Mouse (Mus musculus) kidney, postnatal 25 days (tissue): ENCODE results near the gene Abca13.
"Not testable (repeated sequence)": the region's sequence is repeated elsewhere in the genome, so short reads cannot be mapped to it uniquely, and the experiment has no call there.

Experiments
- DNase-seq, 2 experiments: peaks; one replicate each; pipeline ENCODE4 v3.0.0; 2021; ENCODE audit warnings: mixed read lengths in 2 of 2

The Abca13 gene

GRCm38 (mm10) chr11:9191555-9192131 is at the start of gene Abca13:
Gene Abca13 (plus strand): TSS chr11:9191942.
- peak; percentile 23 to 56 for DNase-seq

GRCm38 (mm10) chr11:9145113-9145512 is 46.6 kb upstream of the Abca13 start:
- DNase-seq: no peak

- no peak for DNase-seq
These were observed 45.6 kb upstream of the Abca13 start for GRCm38 (mm10) chr11:9146115-9146514.

GRCm38 (mm10) chr11:9146683-9147082 is 45.1 kb upstream of the Abca13 start:
- no peak for DNase-seq

GRCm38 (mm10) chr11:9148206-9148605 is 43.5 kb upstream of the Abca13 start:
- no peak for DNase-seq

GRCm38 (mm10) chr11:9150403-9150802 is 41.3 kb upstream of the Abca13 start:
- DNase-seq: not testable (repeated sequence)

- DNase-seq: peak; percentile 43 to 54
These were observed 31.8 kb upstream of the Abca13 start for GRCm38 (mm10) chr11:9159953-9160352.

- DNase-seq: peak; percentile 34 to 67
These were observed 24.4 kb upstream of the Abca13 start for GRCm38 (mm10) chr11:9167331-9167730.

- no peak for DNase-seq
These were observed 10.3 kb upstream of the Abca13 start for GRCm38 (mm10) chr11:9181477-9181876.

GRCm38 (mm10) chr11:9189471-9189870 is 2.3 kb upstream of the Abca13 start:
- peak in 1 of 2 experiments; percentile 54 for DNase-seq

- peak; percentile 79 to 92 for DNase-seq
These were observed 779 bp upstream of the Abca13 start for GRCm38 (mm10) chr11:9190772-9191554.

- no peak for DNase-seq
These were observed 3.1 kb downstream of the Abca13 start for GRCm38 (mm10) chr11:9194861-9195260.

GRCm38 (mm10) chr11:9199868-9200267 is 8.1 kb downstream of the Abca13 start:
- DNase-seq: peak in 1 of 2 experiments; percentile 32

GRCm38 (mm10) chr11:9210707-9211106 is 19.0 kb downstream of the Abca13 start:
- DNase-seq: no peak

- DNase-seq: no peak
These were observed 21.8 kb downstream of the Abca13 start for GRCm38 (mm10) chr11:9213580-9213979.

- no peak for DNase-seq
These were observed 24.5 kb downstream of the Abca13 start for GRCm38 (mm10) chr11:9216252-9216651.

GRCm38 (mm10) chr11:9220501-9220900 is 28.8 kb downstream of the Abca13 start:
- DNase-seq: no peak

- no peak for DNase-seq
These were observed 29.9 kb downstream of the Abca13 start for GRCm38 (mm10) chr11:9221646-9222045.

GRCm38 (mm10) chr11:9226399-9226798 is 34.7 kb downstream of the Abca13 start:
- DNase-seq: no peak

- peak in 1 of 2 experiments; percentile 29 for DNase-seq
These were observed 57.9 kb downstream of the Abca13 start for GRCm38 (mm10) chr11:9249627-9250026.

GRCm38 (mm10) chr11:9263072-9263471 is 71.3 kb downstream of the Abca13 start:
- DNase-seq: not testable (repeated sequence)

- no peak for DNase-seq
These were observed 77.3 kb downstream of the Abca13 start for GRCm38 (mm10) chr11:9269090-9269489.

GRCm38 (mm10) chr11:9285204-9285603 is 93.5 kb downstream of the Abca13 start:
- no peak for DNase-seq

GRCm38 (mm10) chr11:9285759-9286158 is 94.0 kb downstream of the Abca13 start:
- DNase-seq: no peak
